Mouse (Mus musculus): ENCODE measurements around the gene Tmem52. TPM values are rescaled to one million over a fixed set of nuclear protein-coding genes. Genes with fewer than 3 reads are reported as not detected.
"Not testable (repeated sequence)": the region's sequence is repeated elsewhere in the genome, so short reads cannot be mapped to it uniquely, and the experiment has no call there.

Gene Tmem52
- polyA plus RNA-seq, 1 experiment from 2014 or later: 0.44 TPM

GRCm38 (mm10) chr4:155463611-155464010 lies 5.3 kb upstream of the Tmem52 start:
- no peak overlapping the region for H3K4me2 ChIP-seq
- no peaks in the 10 kb centered on the region for H3K4me1 ChIP-seq
- no peak for ATAC-seq (replicated peaks)
- no peak overlapping the region for H3K9ac ChIP-seq
- H3K36me3 ChIP-seq (replicated peaks): no peaks in the 10 kb centered on the region
- no peak overlapping the region for H3K27ac ChIP-seq
- H3K27me3 ChIP-seq (replicated peaks): no peaks in the 10 kb centered on the region
- H3K9me3 ChIP-seq: no peaks in the 10 kb centered on the region
- WGBS: 84% methylated on average over 6 of the region's 6 CpGs
- no peak overlapping the region for H3K4me3 ChIP-seq

- no peak overlapping the region for H3K4me3 ChIP-seq
- H3K4me1 ChIP-seq: no peaks in the 10 kb centered on the region
- H3K27ac ChIP-seq: no peak overlapping the region
- no peak overlapping the region for H3K9ac ChIP-seq
- H3K4me2 ChIP-seq: no peak overlapping the region
- no peaks in the 10 kb centered on the region for H3K36me3 ChIP-seq (replicated peaks)
- no peaks in the 10 kb centered on the region for H3K27me3 ChIP-seq (replicated peaks)
- no peak for ATAC-seq (replicated peaks)
- no peaks in the 10 kb centered on the region for H3K9me3 ChIP-seq
- WGBS: 88% methylated on average over 4 of the region's 4 CpGs
Observed at GRCm38 (mm10) chr4:155464061-155464460, 4.9 kb upstream of the Tmem52 start.

- no peak overlapping the region for H3K4me2 ChIP-seq
- no peak for ATAC-seq (replicated peaks)
- WGBS: 84% methylated on average over 6 of the region's 6 CpGs
- H3K27me3 ChIP-seq (replicated peaks): no peaks in the 10 kb centered on the region
- no peaks in the 10 kb centered on the region for H3K9me3 ChIP-seq
- no peaks in the 10 kb centered on the region for H3K4me1 ChIP-seq
- H3K9ac ChIP-seq: no peak overlapping the region
- H3K36me3 ChIP-seq (replicated peaks): no peaks in the 10 kb centered on the region
- no peak overlapping the region for H3K4me3 ChIP-seq
- no peak overlapping the region for H3K27ac ChIP-seq
Observed at GRCm38 (mm10) chr4:155465607-155466006, 3.3 kb upstream of the Tmem52 start.

GRCm38 (mm10) chr4:155466080-155466479 lies 2.8 kb upstream of the Tmem52 start:
- 88% methylated on average over 5 of the region's 5 CpGs for WGBS
- Histone ChIP-seq H3K27me3 (replicated peaks) (no peaks in the 10 kb centered on the region), H3K4me2 (no peak overlapping the region), H3K4me3 (no peak overlapping the region), H3K36me3 (replicated peaks) (no peaks in the 10 kb centered on the region), H3K4me1 (no peaks in the 10 kb centered on the region), H3K9me3 (no peaks in the 10 kb centered on the region), H3K27ac (no peak overlapping the region), H3K9ac (no peak overlapping the region)
- ATAC-seq (replicated peaks): no peak

GRCm38 (mm10) chr4:155467237-155468010 lies 1.5 kb upstream of the Tmem52 start:
- no peak overlapping the region for H3K9ac ChIP-seq
- H3K27ac ChIP-seq: no peak overlapping the region
- H3K4me3 ChIP-seq: no peak overlapping the region
- ATAC-seq (replicated peaks): no peak
- no peaks in the 10 kb centered on the region for H3K4me1 ChIP-seq
- no peaks in the 10 kb centered on the region for H3K36me3 ChIP-seq (replicated peaks)
- no peaks in the 10 kb centered on the region for H3K27me3 ChIP-seq (replicated peaks)
- H3K4me2 ChIP-seq: no peak overlapping the region
- H3K9me3 ChIP-seq: no peaks in the 10 kb centered on the region
- WGBS: 83% methylated on average over 13 of the region's 13 CpGs

GRCm38 (mm10) chr4:155469590-155470262 lies 812 bp downstream of the Tmem52 start:
- no peak for ATAC-seq (replicated peaks)
- no peaks in the 10 kb centered on the region; the same call in 1 of the 2 replicates for H3K4me1 ChIP-seq
- no peak overlapping the region for H3K27ac ChIP-seq
- no peak overlapping the region for H3K9ac ChIP-seq
- H3K27me3 ChIP-seq (replicated peaks): no peaks in the 10 kb centered on the region
- no peak overlapping the region for H3K4me3 ChIP-seq
- no peaks in the 10 kb centered on the region for H3K36me3 ChIP-seq (replicated peaks)
- WGBS: 83% methylated on average over 18 of the region's 18 CpGs
- H3K4me2 ChIP-seq: no peak overlapping the region
- H3K9me3 ChIP-seq: no peaks in the 10 kb centered on the region

GRCm38 (mm10) chr4:155470263-155470953 lies 1.5 kb downstream of the Tmem52 start:
- 80% methylated on average over 16 of the region's 16 CpGs for WGBS
- Histone ChIP-seq H3K9me3 (no peaks in the 10 kb centered on the region), H3K27me3 (replicated peaks) (no peaks in the 10 kb centered on the region), H3K36me3 (replicated peaks) (no peaks in the 10 kb centered on the region), H3K4me1 (no peaks in the 10 kb centered on the region; the same call in 1 of the 2 replicates), H3K4me2 (no peak overlapping the region), H3K27ac (no peak overlapping the region), H3K4me3 (no peak overlapping the region), H3K9ac (no peak overlapping the region)
- ATAC-seq (replicated peaks): no peak

GRCm38 (mm10) chr4:155470997-155471396 lies 2.1 kb downstream of the Tmem52 start:
- H3K4me2 ChIP-seq: no peak overlapping the region
- ATAC-seq (replicated peaks): no peak
- H3K4me3 ChIP-seq: no peak overlapping the region
- no peaks in the 10 kb centered on the region for H3K27me3 ChIP-seq (replicated peaks)
- H3K36me3 ChIP-seq (replicated peaks): no peaks in the 10 kb centered on the region
- H3K27ac ChIP-seq: no peak overlapping the region
- no peaks in the 10 kb centered on the region for H3K9me3 ChIP-seq
- WGBS: 84% methylated on average over 7 of the region's 7 CpGs
- no peaks in the 10 kb centered on the region; the same call in 1 of the 2 replicates for H3K4me1 ChIP-seq
- no peak overlapping the region for H3K9ac ChIP-seq

GRCm38 (mm10) chr4:155471406-155471805 lies 2.5 kb downstream of the Tmem52 start:
- no peak overlapping the region for H3K4me3 ChIP-seq
- H3K4me2 ChIP-seq: no peak overlapping the region
- no peak overlapping the region for H3K9ac ChIP-seq
- H3K27me3 ChIP-seq (replicated peaks): no peaks in the 10 kb centered on the region
- H3K4me1 ChIP-seq: no peaks in the 10 kb centered on the region; the same call in 1 of the 2 replicates
- ATAC-seq (replicated peaks): no peak
- H3K9me3 ChIP-seq: no peaks in the 10 kb centered on the region
- no peaks in the 10 kb centered on the region for H3K36me3 ChIP-seq (replicated peaks)
- WGBS: 87% methylated on average over 7 of the region's 7 CpGs
- no peak overlapping the region for H3K27ac ChIP-seq

- no peaks in the 10 kb centered on the region for H3K9me3 ChIP-seq
- H3K36me3 ChIP-seq (replicated peaks): no peaks in the 10 kb centered on the region
- no peak for ATAC-seq (replicated peaks)
- H3K4me3 ChIP-seq: no peak overlapping the region
- H3K4me1 ChIP-seq: no peaks in the 10 kb centered on the region; the same call in 1 of the 2 replicates
- WGBS: 73% methylated on average over 3 of the region's 3 CpGs
- H3K9ac ChIP-seq: no peak overlapping the region
- no peak overlapping the region for H3K4me2 ChIP-seq
- H3K27me3 ChIP-seq (replicated peaks): no peaks in the 10 kb centered on the region
- H3K27ac ChIP-seq: no peak overlapping the region
Observed at GRCm38 (mm10) chr4:155472716-155473290, 3.9 kb downstream of the Tmem52 start.

- no peak overlapping the region for H3K9ac ChIP-seq
- no peak overlapping the region for H3K4me2 ChIP-seq
- no peaks in the 10 kb centered on the region for H3K9me3 ChIP-seq
- no peak overlapping the region for H3K4me3 ChIP-seq
- no peak overlapping the region for H3K27ac ChIP-seq
- no peak for ATAC-seq (replicated peaks)
- H3K27me3 ChIP-seq (replicated peaks): no peaks in the 10 kb centered on the region
- 65% methylated on average over 5 of the region's 5 CpGs for WGBS
- H3K4me1 ChIP-seq: no peaks in the 10 kb centered on the region; the same call in 1 of the 2 replicates
- H3K36me3 ChIP-seq (replicated peaks): no peaks in the 10 kb centered on the region
Observed at GRCm38 (mm10) chr4:155473319-155473718, 4.4 kb downstream of the Tmem52 start.

- H3K36me3 ChIP-seq (replicated peaks); H3K27ac ChIP-seq; H3K9ac ChIP-seq; H3K4me2 ChIP-seq; H3K9me3 ChIP-seq; H3K27me3 ChIP-seq (replicated peaks); H3K4me1 ChIP-seq; ATAC-seq (replicated peaks); H3K4me3 ChIP-seq: not testable (repeated sequence)
- WGBS: 59% methylated on average over 2 of the region's 2 CpGs
Observed at GRCm38 (mm10) chr4:155473796-155474195, 4.9 kb downstream of the Tmem52 start.
